16 mouse cellular contexts compared by ENCODE assay signal in the genomic region with DNA sequence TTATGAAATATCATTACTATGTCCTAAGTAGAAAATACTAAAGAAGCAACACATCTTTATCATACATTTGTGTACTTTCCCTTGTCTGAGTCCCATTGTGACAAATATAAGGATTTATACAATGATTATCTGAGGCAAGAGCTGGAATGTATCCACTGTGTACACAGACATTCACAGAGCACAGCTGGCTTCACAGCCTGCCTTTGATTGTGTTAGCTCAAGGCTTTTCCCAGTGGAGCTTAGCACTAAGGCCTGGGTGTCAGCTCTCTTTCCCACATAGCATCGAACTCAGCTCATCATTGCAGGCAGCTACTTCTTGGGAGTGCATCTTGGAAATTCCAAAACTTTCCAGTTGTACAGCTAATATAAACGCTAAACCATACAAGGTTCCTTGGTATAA.
DNase-seq lines count a peak whose midpoint lies in the region; ATAC-seq and TF ChIP-seq lines count a peak whose summit lies in the region.
"Had no signal": no experiment of that assay in that cellular context is flagged by ENCODE, and none has a peak within 500 bp of the region (broad histone marks: within the 10 kb centered on the region; RNA-seq: fewer than 3 reads in every experiment).

No protein-coding gene starts in this region.

- no peak for TF ChIP-seq POLR2A in lung, adult 2 months (IDR thresholded peaks at IDR 0.05; ENCODE audit: borderline replicate concordance, extremely low read depth, low read depth, low read length)

- TF ChIP-seq CTCF in lung, adult 2 months (IDR thresholded peaks at IDR 0.05; ENCODE audit: insufficient read depth, low read length) = no peak

- H3K4me2 ChIP-seq in lung, embryonic 15.5 days = no peak overlapping the region
- no peak overlapping the region for H3K4me2 ChIP-seq in intestine, embryonic 16.5 days (ENCODE audit: low read depth, low read length)
- H3K4me2 ChIP-seq: forebrain, embryonic 15.5 days; heart, embryonic 12.5 days; limb, embryonic 15.5 days had no signal

- peaks cover 3% of the 10 kb centered on the region; the same call in 1 of the 2 replicates for H3K4me1 ChIP-seq in lung, embryonic 15.5 days
- H3K4me1 ChIP-seq in lung, adult 2 months (ENCODE audit: control insufficient read depth, insufficient read depth, low read length) = no peaks in the 10 kb centered on the region
- H3K4me1 ChIP-seq in intestine, embryonic 16.5 days (ENCODE audit: control insufficient read depth, insufficient read depth, low read length) = peaks cover 3% of the 10 kb centered on the region; the same call in 1 of the 2 replicates
- H3K4me1 ChIP-seq: forebrain, embryonic 15.5 days; heart, embryonic 12.5 days had no signal

- H3K27me3 ChIP-seq in lung, embryonic 15.5 days = no peaks in the 10 kb centered on the region
- H3K27me3 ChIP-seq in intestine, embryonic 16.5 days (replicated peaks; ENCODE audit: control insufficient read depth, insufficient read depth, low read length) = no peaks in the 10 kb centered on the region
- H3K27me3 ChIP-seq: forebrain, embryonic 15.5 days; heart, embryonic 12.5 days; limb, embryonic 15.5 days had no signal

- WGBS in lung, embryonic 15.5 days = 26% methylated on average over 2 of the region's 2 CpGs
- WGBS in lung, adult 2 months = 43% methylated on average over 2 of the region's 2 CpGs
- WGBS in intestine, embryonic 16.5 days = 31% methylated on average over 2 of the region's 2 CpGs

- peak overlapping the region; percentile 44 for H3K27ac ChIP-seq in lung, embryonic 15.5 days
- H3K27ac ChIP-seq in intestine, embryonic 16.5 days (ENCODE audit: low read length) = no peak overlapping the region
- H3K27ac ChIP-seq: forebrain, embryonic 15.5 days; limb, embryonic 15.5 days had no signal

- no peaks in the 10 kb centered on the region for H3K9me3 ChIP-seq in lung, embryonic 15.5 days
- no peaks in the 10 kb centered on the region for H3K9me3 ChIP-seq in intestine, embryonic 16.5 days (ENCODE audit: control insufficient read depth, low read length)
- H3K9me3 ChIP-seq: forebrain, embryonic 15.5 days; limb, embryonic 15.5 days had no signal

- no peak overlapping the region for H3K4me3 ChIP-seq in lung, embryonic 15.5 days
- H3K4me3 ChIP-seq in lung, adult 2 months (replicated peaks; ENCODE audit: extremely low read depth, low read depth, low read length) = no peak overlapping the region
- no peak overlapping the region for H3K4me3 ChIP-seq in intestine, embryonic 16.5 days (ENCODE audit: low read length)
- H3K4me3 ChIP-seq: forebrain, embryonic 15.5 days; heart, embryonic 12.5 days; limb, embryonic 15.5 days had no signal

- peak; percentile 86; the same call in 1 of the 2 replicates for ATAC-seq in lung, embryonic 15.5 days (ENCODE audit: borderline replicate concordance, extremely low read depth, low FRiP score, low TSS enrichment)
- peak; percentile 86 for ATAC-seq in intestine, embryonic 16.5 days
- ATAC-seq: forebrain, embryonic 15.5 days had no signal

- no peaks in the 10 kb centered on the region for H3K36me3 ChIP-seq in lung, embryonic 15.5 days
- no peaks in the 10 kb centered on the region for H3K36me3 ChIP-seq in intestine, embryonic 16.5 days (ENCODE audit: control insufficient read depth, insufficient read depth, low read length)
- H3K36me3 ChIP-seq: forebrain, embryonic 15.5 days; heart, embryonic 12.5 days; limb, embryonic 15.5 days had no signal

- peak; percentile 3 to 9 for DNase-seq in heart, adult 18-20 months
- DNase-seq in heart, postnatal 4 days = no peak
- no peak for DNase-seq in lung, adult 2 months
- DNase-seq in 3T3-L1 (ENCODE audit: low read depth, low spot score) = peak; percentile 74
- no peak for DNase-seq in cerebellum, postnatal 4 days (ENCODE audit: low spot score in 2 of 2)
- DNase-seq in adrenal gland, adult (ENCODE audit: inconsistent age in 2 of 2, low spot score in 1 of 2) = no peak
- DNase-seq: adrenal gland, postnatal 25 days; cerebellum, adult 2 months; kidney, postnatal 25 days; right cerebral cortex, postnatal 4 days; thymus, adult 2 months had no signal

- H3K9ac ChIP-seq in lung, embryonic 15.5 days = no peak overlapping the region
- H3K9ac ChIP-seq in intestine, embryonic 16.5 days (ENCODE audit: low read depth, low read length) = no peak overlapping the region
- H3K9ac ChIP-seq: forebrain, embryonic 15.5 days; heart, embryonic 12.5 days; limb, embryonic 15.5 days had no signal

Comparison
In these comparisons a context has a peak if more than half of its experiments do, and no peak if none do; other contexts are left out.
1. DNase-seq: peak in heart, adult 18-20 months (2 of 2) and 3T3-L1 (single experiment); none in heart, postnatal 4 days (single experiment), lung, adult 2 months (single experiment), cerebellum, postnatal 4 days (0 of 2) and adrenal gland, adult (0 of 2).